Mouse (Mus musculus) thymus, adult 2 months (tissue): ENCODE measurements around the gene Fbxo21.

Experiments used
- CTCF ChIP-seq: fragments of 200-500 bp; IDR thresholded peaks from 2 replicates; pipeline ENCODE4 v1.5.1; 2012; ENCODE audit warnings: mild to moderate bottlenecking, control low read depth, low read length, moderate library complexity, borderline replicate concordance; ENCODE audit not compliant: control insufficient read depth, poor library complexity, insufficient read depth; ENCODE audit errors: extremely low read depth
- POLR2A ChIP-seq: fragments of 200-500 bp; IDR thresholded peaks from 2 replicates; pipeline ENCODE4 v1.6.1; 2012; ENCODE audit warnings: mild to moderate bottlenecking, low read length, control low read depth, moderate library complexity; ENCODE audit not compliant: control insufficient read depth, poor library complexity, insufficient read depth; ENCODE audit errors: extremely low read depth

DNA sequence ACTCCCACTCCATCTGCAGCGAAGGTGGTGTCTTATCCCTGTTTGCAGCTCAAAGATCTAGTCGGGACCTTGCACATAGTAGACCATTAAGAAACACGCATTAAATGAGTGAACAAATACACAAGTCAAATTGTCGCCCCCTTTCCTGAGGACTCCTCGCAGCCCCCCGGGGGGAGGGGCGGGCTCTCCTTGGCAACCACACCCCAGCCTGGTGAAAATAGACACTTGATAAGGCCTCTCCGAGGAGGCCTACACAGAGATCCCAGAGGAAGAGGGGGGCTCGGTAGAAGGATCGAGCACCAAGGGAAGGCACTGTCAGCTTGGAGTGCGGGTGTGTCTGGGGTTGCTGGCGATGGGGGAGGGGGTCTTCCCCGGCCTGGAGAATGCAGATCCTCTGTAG, 49.8 kb downstream of the Fbxo21 start:
- TF ChIP-seq CTCF (no peak), POLR2A (no peak)
